Comparison of ENCODE assay signal across 8 mouse cellular contexts in the genomic region with DNA sequence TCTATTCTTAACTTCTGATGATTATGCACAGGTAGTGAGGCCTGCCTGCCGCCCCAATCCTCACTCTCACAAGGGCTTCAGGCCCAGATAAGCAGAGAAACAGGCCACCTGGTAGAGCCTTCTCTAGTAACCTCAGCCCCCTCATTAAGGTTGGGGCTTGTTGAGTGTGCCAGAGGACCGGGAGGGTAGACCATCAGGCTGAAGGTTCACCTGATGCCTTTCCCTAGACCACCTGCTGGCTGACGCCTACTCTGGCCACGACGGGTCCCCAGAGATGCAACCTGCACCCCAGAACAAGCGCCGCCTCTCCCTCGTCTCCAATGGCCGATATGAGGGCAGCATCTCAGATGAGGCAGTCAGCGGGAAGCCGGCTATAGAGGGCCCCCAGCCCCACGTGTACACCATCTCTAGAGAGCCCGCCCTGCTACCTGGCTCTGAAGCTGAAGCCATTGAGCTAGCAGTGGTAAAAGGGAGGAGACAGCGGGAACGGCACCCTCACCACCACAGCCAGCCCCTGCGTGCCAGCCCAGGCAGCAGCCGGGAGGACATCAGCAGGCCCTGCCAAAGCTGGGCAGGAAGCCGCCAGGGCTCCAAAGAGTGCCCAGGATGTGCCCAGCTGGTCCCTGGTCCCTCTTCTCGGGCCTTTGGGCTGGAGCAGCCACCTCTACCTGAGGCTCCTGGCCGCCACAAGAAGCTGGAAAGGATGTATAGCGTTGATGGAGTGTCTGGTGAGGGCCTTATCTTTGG. TPM values are rescaled to one million over a fixed set of nuclear protein-coding genes. Genes with fewer than 3 reads are reported as not detected.
DNase-seq lines count a peak whose midpoint lies in the region; ATAC-seq and TF ChIP-seq lines count a peak whose summit lies in the region.

No protein-coding gene starts in this region.

- intact Hi-C loops in gastrocnemius, postnatal 36 days (cut with DNase I) = no loop called here

- H3K4me3 ChIP-seq in kidney, embryonic 14.5 days (ENCODE audit: low read length) = peak overlapping the region; percentile 85
- peak overlapping the region; percentile 99 for H3K4me3 ChIP-seq in cortical plate, adult 2 months (ENCODE audit: insufficient read depth, low read length)
- peak overlapping the region; percentile 70 for H3K4me3 ChIP-seq in hindbrain, embryonic 10.5 days
- H3K4me3 ChIP-seq in midbrain, embryonic 11.5 days (ENCODE audit: low read depth, low read length) = peak overlapping the region; percentile 90

- no peak for TF ChIP-seq POLR2A in cortical plate, adult 2 months (IDR thresholded peaks at IDR 0.05; ENCODE audit: extremely low read depth, insufficient read depth, low read length)

- H3K27ac ChIP-seq in kidney, embryonic 14.5 days (ENCODE audit: low read depth, low read length) = no peak overlapping the region
- H3K27ac ChIP-seq in cortical plate, adult 2 months (ENCODE audit: insufficient read depth, low read length) = no peak overlapping the region
- 0 out of 2 replicates have a peak overlapping the region, but pooled peaks have one; percentile 91 for H3K27ac ChIP-seq in hindbrain, embryonic 10.5 days
- no peak overlapping the region for H3K27ac ChIP-seq in midbrain, embryonic 11.5 days (ENCODE audit: low read depth, low read length)

- H3K9ac ChIP-seq in kidney, embryonic 14.5 days (ENCODE audit: low read depth, low read length) = no peak overlapping the region; the same call in 1 of the 2 replicates
- H3K9ac ChIP-seq in midbrain, embryonic 11.5 days (ENCODE audit: low read length) = peak overlapping the region; percentile 87

- no peaks in the 10 kb centered on the region for H3K27me3 ChIP-seq in kidney, embryonic 14.5 days (ENCODE audit: control insufficient read depth, insufficient read depth, low read length)
- H3K27me3 ChIP-seq in hindbrain, embryonic 10.5 days (ENCODE audit: insufficient read depth, poor library complexity, severe bottlenecking) = no peaks in the 10 kb centered on the region
- H3K27me3 ChIP-seq in midbrain, embryonic 11.5 days (ENCODE audit: control insufficient read depth, insufficient read depth, low read length) = no peaks in the 10 kb centered on the region

- H3K36me3 ChIP-seq in kidney, embryonic 14.5 days (ENCODE audit: control insufficient read depth, insufficient read depth, low read length) = peaks cover 20% of the 10 kb centered on the region
- H3K36me3 ChIP-seq in hindbrain, embryonic 10.5 days = peaks cover 49% of the 10 kb centered on the region
- peaks cover 6% of the 10 kb centered on the region; the same call in 1 of the 2 replicates for H3K36me3 ChIP-seq in midbrain, embryonic 11.5 days (ENCODE audit: control insufficient read depth, insufficient read depth, low read length)

- no peak for DNase-seq in kidney, postnatal 4 days
- DNase-seq in hindbrain, embryonic 10.5 days (ENCODE audit: low spot score) = no peak
- no peak for DNase-seq in midbrain, embryonic 11.5 days (ENCODE audit: low spot score, missing footprints)
- DNase-seq in natural killer cell, adult 2 months (ENCODE audit: low spot score in 2 of 2) = no peak
- no peak for DNase-seq in gastrocnemius, postnatal 36 days
- no peak for DNase-seq in layer of hippocampus, adult 11-12 months (ENCODE audit: low spot score)

- WGBS in kidney, embryonic 14.5 days = 89% methylated on average over 21 of the region's 21 CpGs
- WGBS in hindbrain, embryonic 10.5 days = 91% methylated on average over 21 of the region's 21 CpGs
- WGBS in midbrain, embryonic 11.5 days = 89% methylated on average over 21 of the region's 21 CpGs

- no peaks in the 10 kb centered on the region for H3K9me3 ChIP-seq in kidney, embryonic 14.5 days (ENCODE audit: control insufficient read depth, low read length)
- no peaks in the 10 kb centered on the region for H3K9me3 ChIP-seq in hindbrain, embryonic 10.5 days
- no peaks in the 10 kb centered on the region for H3K9me3 ChIP-seq in midbrain, embryonic 11.5 days (ENCODE audit: control insufficient read depth, low read length)

- ATAC-seq in kidney, embryonic 14.5 days (ENCODE audit: low FRiP score, low TSS enrichment) = no peak
- 0 out of 2 replicates have a peak, but pooled peaks have one; percentile 0 for ATAC-seq in midbrain, embryonic 11.5 days (ENCODE audit: low FRiP score)

- peaks cover 7% of the 10 kb centered on the region for H3K4me1 ChIP-seq in kidney, embryonic 14.5 days (ENCODE audit: control insufficient read depth, insufficient read depth, low read length)
- peaks cover 2% of the 10 kb centered on the region; the same call in 1 of the 2 replicates for H3K4me1 ChIP-seq in cortical plate, adult 2 months (ENCODE audit: control insufficient read depth, insufficient read depth, low read length)
- H3K4me1 ChIP-seq in hindbrain, embryonic 10.5 days (replicated peaks) = peaks cover 30% of the 10 kb centered on the region
- peaks cover 12% of the 10 kb centered on the region for H3K4me1 ChIP-seq in midbrain, embryonic 11.5 days (ENCODE audit: control insufficient read depth, insufficient read depth, low read length)

- H3K4me2 ChIP-seq in kidney, embryonic 14.5 days (replicated peaks; ENCODE audit: low read depth, low read length) = peak overlapping the region; percentile 78
- peak overlapping the region; percentile 79; the same call in 1 of the 2 replicates for H3K4me2 ChIP-seq in midbrain, embryonic 11.5 days

- TF ChIP-seq CTCF in cortical plate, adult 2 months (IDR thresholded peaks at IDR 0.05; ENCODE audit: extremely low read depth, insufficient read depth, low read length) = no peak

RNA-seq across cellular contexts. Expression of gene Nsmf, which starts 1.4 kb away (rescaled TPM):
- polyA plus RNA-seq in kidney, embryonic 14.5 days (2014; fragmentation: Nextera tagmentation; extraction: Ambion mirVana) = 57.4 and 67.7 TPM in 2 replicates
- 724 and 838 TPM in 2 replicates for polyA plus RNA-seq in cortical plate, adult 2 months (2012; rRNA removed)
- polyA plus RNA-seq in hindbrain, embryonic 10.5 days (2016; fragmentation: Nextera tagmentation; extraction: Ambion mirVana) = 72.2 and 89.0 TPM in 2 replicates
- 34.2 and 34.7 TPM in 2 replicates for polyA plus RNA-seq in midbrain, embryonic 11.5 days (2014; fragmentation: Nextera tagmentation; extraction: Ambion mirVana)
- total RNA-seq in gastrocnemius, postnatal 36 days (2021) = 10 to 100 TPM in 1 of 2 experiments, 1 to 10 TPM in 1; 7.9 to 10.7 TPM

RNA-seq across cellular contexts. Expression of gene Entpd8, which starts 24.5 kb away (rescaled TPM):
- polyA plus RNA-seq in kidney, embryonic 14.5 days (2014; fragmentation: Nextera tagmentation; extraction: Ambion mirVana) = 1.3 and 3.0 TPM in 2 replicates
- polyA plus RNA-seq in cortical plate, adult 2 months (2012; rRNA removed) = not detected in 2 replicates
- polyA plus RNA-seq in hindbrain, embryonic 10.5 days (2016; fragmentation: Nextera tagmentation; extraction: Ambion mirVana) = not detected in 2 replicates
- polyA plus RNA-seq in midbrain, embryonic 11.5 days (2014; fragmentation: Nextera tagmentation; extraction: Ambion mirVana) = not detected in 2 replicates
- total RNA-seq in gastrocnemius, postnatal 36 days (2021) = under 1 TPM in 1 of 2 experiments, not detected in 1; 0.23 TPM

RNA-seq across cellular contexts. Expression of gene Noxa1, which starts 39.4 kb away (rescaled TPM):
- polyA plus RNA-seq in kidney, embryonic 14.5 days (2014; fragmentation: Nextera tagmentation; extraction: Ambion mirVana) = 0.36 and 0.53 TPM in 2 replicates
- polyA plus RNA-seq in cortical plate, adult 2 months (2012; rRNA removed) = not detected in 2 replicates
- polyA plus RNA-seq in hindbrain, embryonic 10.5 days (2016; fragmentation: Nextera tagmentation; extraction: Ambion mirVana) = 0.22 and 0.38 TPM in 2 replicates
- polyA plus RNA-seq in midbrain, embryonic 11.5 days (2014; fragmentation: Nextera tagmentation; extraction: Ambion mirVana) = not detected in 2 replicates
- total RNA-seq in gastrocnemius, postnatal 36 days (2021) = not detected
